Mouse (Mus musculus) liver, postnatal 0 days (tissue): ENCODE data around the gene 2310034G01Rik.

ENCODE experiments used
- CTCF ChIP-seq: sonication (generic); IDR thresholded peaks from 2 replicates; pipeline ENCODE4 v1.5.1; 2016; ENCODE audit warnings: antibody characterized with exemption, low read depth
- EP300 ChIP-seq: IDR thresholded peaks from 2 replicates; pipeline ENCODE4 v1.6.1; 2016; ENCODE audit warnings: antibody characterized with exemption, low read depth, mild to moderate bottlenecking

GRCm38 (mm10) chr19:46395109-46396009 is 45.3 kb upstream of the 2310034G01Rik start, which contains the start of gene Actr1a:
- TF ChIP-seq CTCF (no peak), EP300 (no peak)
